Mouse (Mus musculus): ENCODE data around the gene Lamtor2.
A peak's percentile ranks its signal among the peaks of the same experiment; 100 is the strongest.
"Not testable (repeated sequence)": the region's sequence is repeated elsewhere in the genome, so short reads cannot be mapped to it uniquely, and the experiment has no call there.

Lamtor2 gene

DNA sequence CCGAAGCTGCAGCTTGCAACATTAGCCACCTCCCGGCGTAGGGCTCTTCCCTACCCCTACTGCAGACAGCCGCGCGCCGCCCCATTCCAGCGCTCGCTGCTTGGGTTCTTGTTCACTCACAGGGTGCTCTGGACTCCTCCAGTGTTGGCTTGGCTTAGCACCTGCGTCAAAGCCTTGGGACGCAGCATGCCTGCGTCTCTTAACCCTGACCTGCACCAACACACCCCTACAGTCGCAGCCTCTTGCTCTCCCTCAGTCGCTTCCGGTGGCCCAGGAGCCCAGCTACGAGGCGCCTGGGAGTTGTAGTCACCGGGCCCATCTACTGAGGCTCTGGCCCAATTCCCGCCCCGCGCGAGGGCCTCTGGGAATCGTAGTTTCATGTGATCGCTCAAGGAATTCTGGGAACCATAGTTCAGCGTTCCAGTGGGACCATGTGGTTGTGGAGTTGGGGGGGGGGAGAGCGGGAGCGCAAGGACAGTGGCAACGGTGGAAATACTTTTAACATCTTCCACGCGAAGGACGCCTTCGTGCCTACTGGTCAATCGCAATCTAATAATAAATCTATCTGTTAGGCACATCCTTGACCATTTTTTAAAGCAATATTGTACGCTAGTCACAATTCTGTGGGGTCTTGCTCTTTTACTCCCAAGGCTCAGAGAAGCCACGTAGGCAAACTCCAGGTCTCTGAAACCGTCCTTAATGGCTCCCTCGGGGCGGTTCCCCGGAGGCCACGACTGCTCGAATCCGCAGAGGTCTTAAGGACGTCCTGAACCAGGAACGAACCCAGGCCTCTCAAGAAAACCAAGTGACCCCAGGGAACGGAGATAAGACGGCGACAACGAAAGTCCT, at the start of gene Lamtor2:
Lamtor2 (minus strand) TSS at position 399 of the 849 bp plus-strand sequence.
- DNase-seq (ENCODE audit: low spot score), result peak; percentile 95

DNA sequence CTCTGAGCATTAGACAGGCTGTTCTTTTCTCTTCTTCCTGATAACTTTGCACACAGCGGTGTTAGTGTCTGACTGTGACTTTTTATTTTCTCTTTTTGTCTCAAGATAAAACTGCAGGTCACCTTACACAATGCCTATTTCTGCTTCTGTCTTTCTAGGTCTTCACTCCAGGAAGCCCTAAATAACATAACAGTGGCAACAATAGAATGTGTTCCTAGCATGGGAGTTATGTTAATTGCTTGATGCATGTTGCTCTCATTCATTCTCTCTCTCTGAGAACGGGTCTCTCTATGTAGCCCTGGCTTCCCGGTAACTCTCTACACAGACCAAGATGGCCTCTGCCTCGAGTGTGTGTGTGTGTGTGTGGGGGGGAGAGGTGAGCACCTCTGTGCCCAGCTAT, 49.6 kb upstream of the Lamtor2 start:
- no peak for DNase-seq (ENCODE audit: low spot score)

DNA sequence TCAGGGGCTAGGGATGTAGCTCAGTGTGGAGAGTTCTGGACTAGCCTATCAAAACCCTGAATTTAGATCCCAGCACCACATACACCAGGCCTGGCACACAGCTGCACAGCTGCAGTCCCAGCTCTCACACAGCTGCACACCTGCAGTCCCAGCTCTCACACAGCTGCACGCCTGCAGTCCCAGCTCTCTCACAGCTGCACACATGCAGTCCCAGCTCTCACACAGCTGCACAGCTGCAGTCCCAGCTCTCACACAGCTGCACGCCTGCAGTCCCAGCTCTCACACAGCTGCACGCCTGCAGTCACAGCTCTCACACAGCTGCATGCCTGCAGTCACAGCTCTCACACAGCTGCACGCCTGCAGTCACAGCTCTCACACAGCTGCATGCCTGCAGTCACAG, 43.7 kb upstream of the Lamtor2 start:
- DNase-seq (ENCODE audit: low spot score), result not testable (repeated sequence)

DNA sequence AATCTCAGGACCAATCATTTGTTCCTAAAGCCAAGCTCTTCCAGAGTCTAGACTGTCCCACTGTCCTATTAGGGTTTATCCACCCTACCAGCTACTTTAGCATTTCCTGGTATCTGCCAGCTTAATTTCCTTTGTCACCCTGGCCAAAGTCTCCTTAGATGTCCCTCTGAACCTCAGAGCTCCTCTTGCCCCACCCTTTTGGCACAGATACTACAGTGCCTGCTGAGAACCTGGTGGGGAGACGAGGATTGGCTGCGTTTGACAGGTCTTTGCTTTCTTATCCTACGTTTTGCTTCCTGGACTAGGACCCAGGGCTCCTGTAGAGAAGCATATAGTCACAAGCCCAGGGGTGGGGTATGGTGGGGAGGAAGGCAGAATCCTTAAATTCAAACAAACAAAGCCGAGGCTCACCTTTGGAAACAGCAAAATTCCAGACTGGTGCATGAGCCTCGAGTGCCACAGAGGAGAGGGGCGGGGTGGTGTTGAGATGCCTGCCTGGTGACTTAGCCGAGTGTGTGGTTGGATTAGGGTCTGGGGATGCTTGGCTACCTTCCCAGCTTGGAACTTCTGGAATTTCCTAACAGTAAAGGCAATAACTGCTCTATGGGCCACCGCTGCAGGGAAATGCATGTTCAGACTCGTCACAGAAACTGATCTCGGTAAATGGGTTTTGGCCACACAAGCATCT, 41.2 kb upstream of the Lamtor2 start:
- no peak for DNase-seq (ENCODE audit: low spot score)

DNA sequence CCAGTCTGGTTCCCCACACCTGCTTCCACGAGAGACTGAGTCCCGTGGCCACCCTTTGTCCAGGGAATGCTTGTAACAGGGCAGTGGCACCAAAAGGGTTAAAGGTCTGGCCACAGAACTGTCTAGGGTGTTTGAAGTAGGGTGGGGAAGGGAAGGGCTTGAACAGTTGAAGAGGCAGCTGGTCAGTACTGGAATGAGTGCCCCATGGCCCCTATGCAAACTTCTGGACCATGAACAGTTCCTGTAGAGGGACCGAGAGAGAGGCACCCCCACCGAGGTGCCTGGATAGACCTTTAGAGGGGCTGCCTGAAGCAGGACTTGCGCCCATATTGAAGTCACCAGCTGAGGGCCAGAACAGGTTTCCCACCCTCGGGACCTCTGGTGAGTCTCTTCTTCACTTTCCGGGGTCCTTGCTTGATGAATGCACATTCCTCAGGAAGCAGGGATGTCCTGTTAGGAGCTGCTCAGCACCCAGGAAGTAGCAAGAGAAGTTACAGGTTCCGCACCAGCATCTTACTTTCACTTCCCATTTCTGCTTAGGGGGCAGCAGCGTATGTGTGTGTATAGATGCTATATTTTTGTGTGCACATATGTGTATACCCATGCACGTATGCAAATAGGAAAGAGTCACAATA, 40.2 kb upstream of the Lamtor2 start:
- DNase-seq (ENCODE audit: low spot score), result no peak

DNA sequence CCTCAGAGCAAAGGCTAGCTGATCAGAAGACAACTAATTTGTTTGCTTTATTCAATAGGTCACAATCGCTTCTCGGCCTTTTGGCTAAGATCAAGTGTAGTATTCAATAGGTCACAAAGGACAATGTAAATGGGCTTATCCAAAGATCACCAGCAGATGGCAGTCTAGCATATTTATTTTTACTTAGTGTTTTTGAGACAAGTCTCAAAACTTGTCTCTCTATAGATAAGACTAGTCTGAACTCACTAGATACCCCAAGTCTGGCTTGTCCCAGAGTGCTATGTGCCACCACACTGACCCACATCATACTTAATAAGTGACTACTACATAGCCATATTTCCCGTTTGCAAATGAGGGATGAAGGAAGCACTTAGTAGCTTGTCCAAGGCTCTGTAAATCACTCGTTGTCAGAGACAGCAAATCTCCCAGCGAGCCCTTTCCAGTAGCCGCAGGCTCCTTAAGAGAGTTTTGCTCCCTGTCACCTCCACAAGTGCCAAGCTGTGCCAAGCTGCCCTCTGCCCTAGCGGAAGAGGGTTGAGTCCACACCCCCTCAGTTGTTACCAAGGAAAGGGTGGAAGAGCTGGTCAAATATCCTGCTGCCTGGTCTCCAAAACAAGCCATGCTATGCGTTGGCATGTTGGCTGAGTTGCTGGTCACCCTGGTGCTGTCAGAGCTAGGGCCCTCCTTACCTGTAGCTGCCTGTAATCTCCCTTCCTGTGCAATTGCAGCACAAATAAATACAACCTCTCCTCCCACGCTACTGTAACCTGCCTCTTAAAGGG, 39.3 kb upstream of the Lamtor2 start:
- peak; percentile 58 for DNase-seq (ENCODE audit: low spot score)

DNA sequence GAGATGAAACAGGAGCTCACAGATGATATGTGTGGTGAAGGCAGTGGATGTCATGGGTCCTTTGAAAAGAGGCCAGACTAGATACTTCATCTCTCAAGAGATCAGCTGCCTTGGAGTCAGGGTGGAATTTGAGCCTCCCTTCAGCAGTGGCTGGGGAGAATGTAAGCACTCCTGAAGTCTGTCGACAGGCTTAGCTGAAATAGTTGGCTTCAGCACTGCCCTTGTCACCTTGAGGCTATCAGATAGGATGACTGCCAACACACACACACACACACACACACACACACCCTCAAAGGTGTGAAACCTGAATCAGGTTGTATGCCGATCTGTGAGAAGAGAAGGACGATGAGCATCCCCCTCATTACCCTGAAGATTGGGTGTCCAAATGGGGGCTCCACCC, 38.2 kb upstream of the Lamtor2 start:
- no peak for DNase-seq (ENCODE audit: low spot score)

DNA sequence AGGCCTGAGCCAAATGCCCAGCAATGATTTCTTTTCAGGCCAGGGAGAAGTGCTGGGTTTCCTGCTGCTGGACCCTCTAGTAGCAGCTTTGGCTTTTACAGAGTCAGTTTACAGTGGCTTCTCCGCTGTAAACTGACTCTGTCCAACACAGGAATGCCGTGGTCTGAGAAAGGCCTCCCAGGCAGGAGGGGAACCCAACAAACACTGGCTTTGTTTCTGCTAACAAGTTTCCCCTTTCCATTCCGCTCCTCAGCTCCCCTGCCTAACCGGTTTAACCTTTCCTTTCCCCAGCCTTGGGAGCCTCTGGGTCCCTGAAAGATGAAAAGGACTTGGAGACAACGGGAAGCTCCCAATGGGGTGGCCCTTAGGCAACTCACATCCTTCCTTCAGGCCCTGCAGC, 37.4 kb upstream of the Lamtor2 start:
- DNase-seq (ENCODE audit: low spot score), result no peak

DNA sequence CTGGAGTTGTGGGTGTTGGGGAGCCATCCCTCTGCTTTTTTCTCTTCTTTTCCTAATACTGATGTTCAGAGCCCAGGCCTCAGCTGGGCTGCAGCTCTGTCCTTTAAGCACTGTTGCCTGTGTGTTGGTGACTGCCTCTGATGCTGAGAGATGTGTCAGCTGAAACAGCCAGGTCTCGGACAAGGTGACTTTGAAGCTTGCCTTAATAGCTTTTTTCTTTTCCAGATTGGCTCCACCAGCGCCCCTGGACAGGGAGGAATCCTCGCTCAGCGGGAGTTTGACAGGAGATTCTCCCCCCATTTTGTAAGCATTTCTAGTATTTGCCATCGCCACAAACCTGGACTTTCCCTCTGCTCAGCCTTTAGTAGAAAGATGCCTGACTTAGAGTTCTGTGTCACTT, 33.8 kb upstream of the Lamtor2 start:
- DNase-seq (ENCODE audit: low spot score), result no peak

DNA sequence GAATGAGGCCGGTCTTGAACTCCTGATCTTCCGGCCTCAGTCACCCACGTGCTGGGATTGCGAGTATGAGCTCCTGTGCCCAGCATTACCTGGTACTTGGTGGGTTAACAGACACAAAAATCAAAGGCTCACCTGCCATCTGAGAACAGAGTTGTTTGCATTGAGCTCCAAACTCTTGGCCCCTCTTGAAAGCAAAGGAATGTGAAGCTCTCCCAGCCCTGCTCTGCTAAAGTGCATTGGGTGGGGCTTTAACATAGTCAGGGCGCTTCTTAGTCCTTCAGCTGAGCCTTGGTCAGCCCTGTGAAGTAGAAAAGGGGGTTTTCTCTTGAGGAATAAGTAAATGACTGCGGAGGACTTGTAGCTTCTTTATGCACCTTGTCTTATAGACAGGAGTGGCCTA, 32.9 kb upstream of the Lamtor2 start:
- DNase-seq (ENCODE audit: low spot score), result no peak

DNA sequence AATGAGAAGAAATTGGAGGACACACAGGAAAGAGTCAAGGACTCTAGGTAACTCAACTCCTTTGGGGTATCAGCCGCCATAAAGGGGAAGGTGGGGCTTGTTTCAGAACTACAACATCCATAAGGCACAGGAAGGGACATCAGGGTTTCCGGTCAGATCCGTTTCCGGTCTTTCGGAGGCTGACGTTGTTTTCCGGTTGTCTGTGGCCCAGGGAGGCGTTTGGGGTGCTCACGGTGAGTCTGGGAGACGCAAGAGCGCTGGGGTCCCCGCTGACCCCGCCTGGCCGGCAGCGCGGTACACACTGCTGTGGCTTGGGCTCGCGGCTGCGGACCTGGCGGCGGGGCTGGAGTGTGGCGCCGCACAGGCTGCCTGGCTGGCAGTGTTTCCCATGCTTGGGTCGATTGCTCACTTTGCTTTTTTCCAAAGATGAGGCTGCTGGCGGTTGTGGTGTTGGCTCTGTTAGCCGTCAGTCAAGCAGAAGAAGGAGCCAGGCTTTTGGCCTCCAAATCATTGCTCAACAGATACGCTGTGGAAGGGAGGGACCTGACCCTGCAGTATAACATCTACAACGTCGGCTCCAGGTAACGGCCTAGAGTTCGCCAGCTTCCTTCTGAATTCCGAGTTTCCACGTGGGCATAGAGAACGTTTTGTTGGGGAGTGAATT, 26.7 kb upstream of the Lamtor2 start:
- DNase-seq (ENCODE audit: low spot score), result peak; percentile 61

DNA sequence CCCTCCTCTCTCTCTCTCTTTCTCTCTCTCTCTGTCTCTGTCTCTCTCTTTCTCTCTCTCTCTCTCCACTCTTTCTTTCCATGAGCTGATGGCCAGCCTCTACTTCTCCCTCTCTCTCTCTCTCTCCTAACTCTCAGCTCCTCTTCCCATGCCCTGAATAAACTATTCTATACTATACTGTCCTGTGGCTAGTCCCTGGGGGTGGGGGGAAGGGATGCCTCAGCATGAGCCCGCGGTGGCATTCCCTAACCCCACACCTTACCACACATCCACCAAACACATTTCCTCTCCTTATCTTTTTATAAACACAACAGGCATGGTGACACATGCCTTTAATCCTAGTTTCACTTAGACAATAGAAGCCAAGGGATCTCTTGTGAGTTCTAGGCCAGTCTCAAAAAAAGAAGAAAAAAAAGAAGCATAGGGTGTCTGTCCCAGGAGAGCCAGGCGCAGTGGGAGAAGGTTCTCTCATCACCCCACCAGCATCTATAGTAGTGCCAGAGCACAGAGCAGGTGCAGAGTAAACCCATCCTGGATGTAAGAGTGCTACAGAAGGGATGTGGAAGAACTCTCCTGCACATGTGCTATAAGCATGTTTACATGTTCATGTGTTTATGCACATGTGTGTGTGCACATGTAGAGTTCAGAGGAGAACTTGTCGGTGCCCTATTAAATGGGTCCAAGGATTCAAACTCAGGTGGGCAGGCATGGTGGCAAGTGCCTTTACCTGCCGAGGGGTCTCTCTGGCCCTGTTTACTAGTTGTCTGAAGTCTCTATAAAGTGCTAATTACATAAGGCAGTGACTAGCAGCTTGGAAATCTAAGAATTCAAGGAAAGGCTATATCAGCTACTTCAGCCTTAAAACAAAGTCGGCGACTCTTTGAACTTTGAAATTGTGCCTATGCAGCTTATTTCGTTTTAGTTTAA, 25.9 kb upstream of the Lamtor2 start:
- no peak for DNase-seq (ENCODE audit: low spot score)

DNA sequence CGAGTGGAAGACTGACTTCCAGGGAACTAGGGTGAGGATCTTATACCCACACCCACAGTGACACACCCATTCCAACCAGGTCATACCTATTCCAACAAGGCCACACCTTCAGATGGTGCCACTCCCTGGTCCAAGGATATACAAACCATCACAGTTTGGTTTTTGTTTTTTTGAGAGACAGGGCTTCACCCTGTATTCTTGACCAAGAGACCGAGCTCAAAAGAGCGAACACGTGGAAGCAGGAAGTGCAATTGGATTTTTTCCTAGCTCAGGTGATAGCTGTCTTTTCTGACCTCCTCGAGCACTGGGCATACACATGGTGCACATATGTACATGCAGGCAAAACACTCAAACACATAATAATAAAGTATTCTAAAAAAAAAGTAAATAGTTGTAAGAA, 25.0 kb upstream of the Lamtor2 start:
- DNase-seq (ENCODE audit: low spot score), result not testable (repeated sequence)

DNA sequence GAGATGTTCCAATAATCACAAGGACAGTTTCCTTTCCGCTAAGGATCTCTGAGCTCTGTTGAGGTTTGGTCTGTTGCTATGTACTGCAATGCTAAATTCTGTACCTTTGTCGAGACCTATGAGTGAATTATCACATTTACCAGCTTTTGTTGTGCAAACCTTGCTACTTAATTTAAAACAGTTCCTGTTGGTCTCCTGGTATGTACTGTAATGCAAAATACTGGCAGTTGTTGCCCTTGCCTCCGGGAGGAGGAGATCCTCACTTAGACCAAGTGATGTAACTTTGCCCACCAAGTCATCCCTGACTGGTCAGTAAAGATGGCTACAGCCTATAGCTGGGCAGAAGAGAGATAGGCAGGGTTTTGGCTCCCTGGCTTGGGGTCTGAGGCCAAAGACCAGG, 22.7 kb upstream of the Lamtor2 start, which contains the start of gene Ssr2:
Ssr2 (plus strand) TSS at position 337 of the 400 bp plus-strand sequence.
- DNase-seq (ENCODE audit: low spot score), result no peak

DNA sequence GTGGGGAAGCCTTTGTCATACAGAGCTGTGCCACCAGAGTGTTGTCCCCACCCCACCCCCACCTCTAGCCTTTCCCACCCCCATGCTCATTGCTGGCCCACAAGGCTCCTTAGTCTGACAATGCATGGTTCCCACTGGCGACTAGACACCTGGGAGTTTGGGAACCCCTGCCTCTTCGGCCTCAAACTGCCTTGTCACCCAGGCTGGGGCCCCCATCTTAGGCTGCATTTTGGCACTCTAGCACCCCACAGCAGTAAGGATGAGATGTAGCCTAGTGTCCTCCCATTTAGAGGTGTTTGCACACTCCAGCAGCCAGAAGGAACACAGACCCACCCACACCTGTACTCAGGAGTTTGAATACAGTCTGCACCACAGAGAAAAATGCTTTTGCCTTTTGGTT, 20.9 kb upstream of the Lamtor2 start:
- DNase-seq (ENCODE audit: low spot score), result no peak

DNA sequence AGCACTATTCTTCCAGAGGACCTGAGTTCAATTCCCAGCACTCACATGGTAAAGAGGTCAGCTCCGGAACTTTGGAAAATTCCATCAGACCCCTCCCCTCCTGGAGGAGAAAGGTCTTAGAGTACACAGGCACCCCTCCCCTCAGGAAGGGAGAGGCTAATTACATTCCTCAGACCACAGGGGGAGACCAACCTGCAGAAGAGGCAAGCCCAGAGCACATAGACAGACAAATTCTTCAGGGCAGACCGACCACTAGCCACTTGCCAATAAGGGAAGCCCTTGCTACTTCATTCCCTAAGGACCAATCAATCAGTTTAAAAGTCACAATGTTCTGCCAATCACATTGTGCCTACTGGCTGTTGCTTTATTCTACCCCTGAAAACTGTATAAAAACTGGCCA, 20.0 kb upstream of the Lamtor2 start:
- no peak for DNase-seq (ENCODE audit: low spot score)

DNA sequence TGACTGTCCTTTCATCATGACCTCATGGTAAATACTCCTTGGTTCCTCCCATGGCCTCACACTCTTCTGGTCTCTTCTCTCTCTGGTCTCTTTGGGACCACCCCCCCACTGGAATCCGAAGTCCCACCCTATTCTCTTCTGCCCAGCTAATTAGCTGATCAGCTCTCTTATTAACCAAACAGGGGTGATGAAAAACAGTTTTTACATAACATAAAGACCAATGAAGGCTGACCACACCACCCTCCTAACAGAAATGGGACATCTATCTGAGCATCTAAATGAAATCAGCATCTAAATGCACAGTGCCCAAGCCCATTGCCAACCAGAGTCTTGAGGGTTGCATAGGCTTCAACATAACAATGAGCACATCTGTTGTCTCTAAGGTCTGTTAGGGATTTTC, 19.0 kb upstream of the Lamtor2 start:
- no peak for DNase-seq (ENCODE audit: low spot score)

DNA sequence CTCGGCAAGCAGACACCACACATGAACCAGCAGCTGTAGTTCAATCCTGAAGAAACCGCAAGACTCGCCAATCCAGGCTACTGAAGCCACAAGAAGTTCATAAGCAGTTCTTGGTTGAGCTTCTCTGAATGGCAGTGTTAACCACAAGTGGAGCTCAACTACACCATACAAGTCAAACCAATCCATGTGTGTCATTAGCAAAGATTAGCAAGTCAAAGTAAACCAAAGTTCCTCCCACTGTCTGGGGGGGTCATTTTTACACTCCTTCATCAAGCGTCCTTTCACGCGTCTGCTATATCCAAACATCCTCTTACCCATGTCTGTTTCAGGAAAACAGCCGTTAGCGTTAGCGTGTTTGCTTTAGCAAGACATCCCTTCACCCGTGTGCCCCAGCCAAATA, 17.5 kb upstream of the Lamtor2 start:
- no peak for DNase-seq (ENCODE audit: low spot score)

DNA sequence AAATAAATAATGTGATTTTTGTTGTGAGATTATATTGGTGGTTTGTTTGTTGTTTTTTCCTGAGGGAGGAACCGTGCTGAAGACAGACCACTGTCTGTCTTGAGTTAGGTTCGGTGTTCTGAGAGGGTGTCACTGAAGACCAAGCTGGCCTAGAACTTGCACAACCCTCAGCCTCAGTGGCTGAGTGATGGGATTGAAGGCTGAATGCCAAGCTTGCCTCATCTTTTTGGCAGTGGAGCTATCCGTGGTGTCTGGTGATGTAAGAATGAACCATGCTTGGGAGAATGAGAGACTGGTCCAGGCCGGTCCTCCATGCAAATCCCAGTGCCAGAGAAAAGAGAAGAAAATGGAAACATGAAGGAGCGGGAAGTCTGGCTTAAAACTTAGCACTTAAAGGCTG, 16.8 kb upstream of the Lamtor2 start:
- DNase-seq (ENCODE audit: low spot score), result no peak

DNA sequence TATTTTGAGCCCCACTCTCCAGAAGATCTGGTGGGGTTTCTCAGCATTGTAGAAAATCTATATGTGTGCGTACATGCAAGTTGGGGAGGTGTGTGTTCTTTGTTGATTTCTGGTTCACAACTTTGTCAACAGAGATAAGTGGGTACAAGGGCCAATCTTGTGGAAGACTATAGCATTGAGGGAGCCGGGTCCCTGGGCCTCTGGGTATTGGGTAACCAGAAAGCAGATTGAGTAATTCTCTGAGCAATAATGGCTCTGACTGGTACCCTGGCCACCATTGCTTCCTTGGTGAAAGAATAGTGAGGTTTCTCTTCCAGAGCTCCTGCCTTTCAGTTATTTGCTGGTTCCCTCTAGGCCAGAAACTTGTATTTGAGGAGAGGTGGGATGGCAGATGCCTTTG, 16.2 kb upstream of the Lamtor2 start:
- no peak for DNase-seq (ENCODE audit: low spot score)

DNA sequence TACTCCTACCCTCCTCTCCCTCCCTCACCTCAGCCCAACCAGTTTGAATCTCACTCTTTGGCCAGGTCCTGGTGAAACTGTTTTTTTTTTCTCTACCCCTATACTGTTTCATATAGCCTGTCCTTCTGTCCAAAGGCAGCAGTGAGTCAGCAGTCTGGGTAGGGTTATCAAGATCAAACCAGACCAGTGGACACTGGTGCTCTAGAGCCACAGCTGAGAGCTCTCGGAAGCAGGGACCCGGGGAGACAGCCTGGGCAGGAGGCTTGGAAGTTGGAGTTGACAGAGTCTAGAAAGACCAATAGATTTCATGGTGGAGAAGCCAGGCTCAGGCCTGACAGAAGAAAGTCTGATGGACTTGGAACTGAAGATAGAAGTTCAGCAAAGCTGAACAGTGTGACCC, 15.7 kb upstream of the Lamtor2 start:
- DNase-seq (ENCODE audit: low spot score), result no peak
